Mouse (Mus musculus): ENCODE measurements around the gene Actbl2. TPM values are rescaled to one million over a fixed set of nuclear protein-coding genes. Genes with fewer than 3 reads are reported as not detected.
A peak's percentile ranks its signal among the peaks of the same experiment; 100 is the strongest.

Actbl2 gene
- polyA plus RNA-seq, 1 experiment from 2014 or later: not detected

DNA sequence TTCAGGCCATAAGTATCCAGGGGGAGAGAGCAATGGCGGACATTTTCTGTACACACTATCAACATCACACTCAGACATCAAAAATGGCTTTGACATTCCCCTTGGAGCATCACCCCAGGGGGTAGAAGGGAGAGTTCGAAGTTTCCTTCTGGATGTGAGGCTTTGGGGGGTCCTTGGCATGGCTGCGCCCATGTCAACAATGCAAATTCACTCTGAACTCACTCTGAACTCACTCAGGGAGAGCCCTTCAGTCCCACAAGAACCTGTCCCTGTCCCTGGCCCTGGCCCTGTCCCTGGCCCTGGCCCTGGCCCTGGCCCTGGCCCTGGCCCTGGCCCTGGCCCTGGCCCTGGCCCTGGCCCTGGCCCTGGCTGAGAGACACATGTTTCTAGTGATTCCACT lies 8.9 kb downstream of the Actbl2 start:
- H3K36me3 ChIP-seq (ENCODE audit: control insufficient read depth, insufficient read depth, low read length): no peaks in the 10 kb centered on the region
- no peaks in the 10 kb centered on the region for H3K9me3 ChIP-seq (ENCODE audit: control insufficient read depth, low read length)
- H3K4me3 ChIP-seq (ENCODE audit: low read length): no peak overlapping the region
- 87% methylated on average over 3 of the region's 3 CpGs for WGBS
- H3K4me2 ChIP-seq (ENCODE audit: low read depth, low read length): no peak overlapping the region
- H3K27ac ChIP-seq (ENCODE audit: low read length): no peak overlapping the region
- no peaks in the 10 kb centered on the region for H3K27me3 ChIP-seq (replicated peaks; ENCODE audit: control insufficient read depth, insufficient read depth, low read length)
- H3K9ac ChIP-seq (ENCODE audit: low read depth, low read length): no peak overlapping the region
- no peak for ATAC-seq
- peaks cover 5% of the 10 kb centered on the region for H3K4me1 ChIP-seq (ENCODE audit: control insufficient read depth, insufficient read depth, low read length)

DNA sequence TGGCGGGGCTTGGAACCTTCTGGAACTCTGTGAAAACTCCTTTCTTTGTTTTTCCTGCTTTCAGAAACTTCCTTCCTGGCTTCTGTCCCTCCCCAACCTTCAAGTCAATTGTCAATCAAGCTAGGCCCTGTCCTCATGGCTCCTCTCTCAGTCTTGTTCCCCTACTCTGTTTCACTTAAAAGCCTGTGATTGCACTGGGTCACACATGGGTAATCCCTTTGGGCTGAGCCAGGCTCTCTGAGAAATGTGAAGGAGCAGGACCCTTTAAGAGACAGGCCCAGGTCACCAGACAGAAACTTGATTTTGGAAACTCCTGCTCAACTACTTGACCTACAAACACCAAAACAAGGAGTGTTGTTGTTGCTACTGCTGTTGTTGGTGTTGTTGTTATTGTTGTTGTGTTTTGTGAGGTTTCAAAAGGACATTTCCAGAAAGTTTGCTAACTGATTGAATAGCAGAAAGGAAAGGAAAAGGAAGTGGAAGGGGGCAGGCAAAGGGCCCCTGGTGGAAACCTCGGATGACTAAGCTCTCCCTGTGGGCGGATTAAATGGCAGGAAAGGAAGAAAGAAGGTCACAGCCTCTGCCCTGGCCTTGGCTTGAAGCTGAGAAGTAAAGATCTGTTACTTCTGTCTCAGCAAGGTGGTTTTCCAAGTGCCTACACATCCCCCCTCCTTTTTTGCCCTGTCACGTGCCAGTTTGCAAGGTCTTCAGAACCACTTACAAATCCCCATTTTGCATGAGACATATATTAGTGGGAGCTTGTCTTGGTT lies 10.6 kb downstream of the Actbl2 start:
- Histone ChIP-seq H3K27ac (ENCODE audit: low read length) (no peak overlapping the region), H3K36me3 (ENCODE audit: control insufficient read depth, insufficient read depth, low read length) (no peaks in the 10 kb centered on the region), H3K4me3 (ENCODE audit: low read length) (no peak overlapping the region), H3K4me2 (ENCODE audit: low read depth, low read length) (no peak overlapping the region), H3K27me3 (replicated peaks; ENCODE audit: control insufficient read depth, insufficient read depth, low read length) (no peaks in the 10 kb centered on the region), H3K9me3 (ENCODE audit: control insufficient read depth, low read length) (no peaks in the 10 kb centered on the region), H3K9ac (ENCODE audit: low read depth, low read length) (no peak overlapping the region), H3K4me1 (ENCODE audit: control insufficient read depth, insufficient read depth, low read length) (peaks cover 5% of the 10 kb centered on the region)
- 80% methylated on average over 4 of the region's 4 CpGs for WGBS
- ATAC-seq: no peak

GRCm38 (mm10) chr13:111266855-111267254 lies 12.0 kb downstream of the Actbl2 start:
- peaks cover 5% of the 10 kb centered on the region for H3K4me1 ChIP-seq (ENCODE audit: control insufficient read depth, insufficient read depth, low read length)
- no peaks in the 10 kb centered on the region for H3K9me3 ChIP-seq (ENCODE audit: control insufficient read depth, low read length)
- H3K4me3 ChIP-seq (ENCODE audit: low read length): no peak overlapping the region
- no peak for ATAC-seq
- H3K36me3 ChIP-seq (ENCODE audit: control insufficient read depth, insufficient read depth, low read length): no peaks in the 10 kb centered on the region
- H3K9ac ChIP-seq (ENCODE audit: low read depth, low read length): no peak overlapping the region
- H3K27me3 ChIP-seq (replicated peaks; ENCODE audit: control insufficient read depth, insufficient read depth, low read length): no peaks in the 10 kb centered on the region
- WGBS: 66% methylated on average over 5 of the region's 5 CpGs
- no peak overlapping the region for H3K4me2 ChIP-seq (ENCODE audit: low read depth, low read length)
- H3K27ac ChIP-seq (ENCODE audit: low read length): no peak overlapping the region; the same call in 1 of the 2 replicates

- H3K4me3 ChIP-seq (ENCODE audit: low read length): no peak overlapping the region
- ATAC-seq: no peak
- 89% methylated on average over 5 of the region's 5 CpGs for WGBS
- H3K9ac ChIP-seq (ENCODE audit: low read depth, low read length): no peak overlapping the region
- peaks cover 5% of the 10 kb centered on the region for H3K4me1 ChIP-seq (ENCODE audit: control insufficient read depth, insufficient read depth, low read length)
- no peak overlapping the region for H3K4me2 ChIP-seq (ENCODE audit: low read depth, low read length)
- H3K9me3 ChIP-seq (ENCODE audit: control insufficient read depth, low read length): no peaks in the 10 kb centered on the region
- no peak overlapping the region for H3K27ac ChIP-seq (ENCODE audit: low read length)
- H3K27me3 ChIP-seq (replicated peaks; ENCODE audit: control insufficient read depth, insufficient read depth, low read length): no peaks in the 10 kb centered on the region
- H3K36me3 ChIP-seq (ENCODE audit: control insufficient read depth, insufficient read depth, low read length): no peaks in the 10 kb centered on the region
Observed at GRCm38 (mm10) chr13:111268992-111269391, 14.2 kb downstream of the Actbl2 start.

DNA sequence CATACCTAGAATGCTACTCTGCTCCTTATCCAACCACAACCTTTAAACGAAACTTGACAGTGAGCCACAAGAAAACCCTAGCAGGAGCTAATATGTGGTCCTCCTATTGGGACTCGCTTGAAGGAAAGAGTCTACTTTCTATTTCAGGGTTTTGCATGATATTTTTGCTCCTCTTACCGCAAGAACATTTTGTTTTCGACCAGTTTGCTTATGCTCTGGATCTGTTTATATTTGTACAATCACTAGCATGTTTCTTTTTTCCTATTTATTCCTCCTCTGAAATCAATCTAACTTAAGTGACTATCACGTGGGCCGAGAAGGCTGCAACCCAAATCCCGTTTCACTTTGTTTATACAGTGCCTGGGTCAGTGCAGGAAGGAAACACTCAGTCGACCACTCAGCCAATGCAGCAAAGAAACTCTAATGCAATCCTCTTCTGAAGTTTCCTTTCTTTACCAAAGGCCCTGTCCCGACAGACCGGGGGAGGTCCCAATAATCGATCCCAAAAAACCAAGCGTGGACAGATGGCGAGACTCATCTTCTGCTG lies 15.0 kb downstream of the Actbl2 start:
- Histone ChIP-seq H3K4me3 (ENCODE audit: low read length) (no peak overlapping the region), H3K9ac (ENCODE audit: low read depth, low read length) (no peak overlapping the region), H3K4me1 (ENCODE audit: control insufficient read depth, insufficient read depth, low read length) (peaks cover 5% of the 10 kb centered on the region), H3K27ac (ENCODE audit: low read length) (peak overlapping the region; percentile 45), H3K9me3 (ENCODE audit: control insufficient read depth, low read length) (no peaks in the 10 kb centered on the region), H3K4me2 (ENCODE audit: low read depth, low read length) (no peak overlapping the region), H3K27me3 (replicated peaks; ENCODE audit: control insufficient read depth, insufficient read depth, low read length) (no peaks in the 10 kb centered on the region), H3K36me3 (ENCODE audit: control insufficient read depth, insufficient read depth, low read length) (no peaks in the 10 kb centered on the region)
- ATAC-seq: peak; percentile 82
- WGBS: 52% methylated on average over 13 of the region's 13 CpGs

GRCm38 (mm10) chr13:111271868-111272267 lies 17.1 kb downstream of the Actbl2 start:
- ATAC-seq: no peak
- no peaks in the 10 kb centered on the region for H3K4me1 ChIP-seq (ENCODE audit: control insufficient read depth, insufficient read depth, low read length)
- no peak overlapping the region for H3K4me2 ChIP-seq (ENCODE audit: low read depth, low read length)
- H3K27ac ChIP-seq (ENCODE audit: low read length): no peak overlapping the region
- H3K9ac ChIP-seq (ENCODE audit: low read depth, low read length): no peak overlapping the region
- no peaks in the 10 kb centered on the region for H3K36me3 ChIP-seq (ENCODE audit: control insufficient read depth, insufficient read depth, low read length)
- no peaks in the 10 kb centered on the region for H3K9me3 ChIP-seq (ENCODE audit: control insufficient read depth, low read length)
- no peak overlapping the region for H3K4me3 ChIP-seq (ENCODE audit: low read length)
- WGBS: 78% methylated on average over 8 of the region's 8 CpGs
- no peaks in the 10 kb centered on the region for H3K27me3 ChIP-seq (replicated peaks; ENCODE audit: control insufficient read depth, insufficient read depth, low read length)

DNA sequence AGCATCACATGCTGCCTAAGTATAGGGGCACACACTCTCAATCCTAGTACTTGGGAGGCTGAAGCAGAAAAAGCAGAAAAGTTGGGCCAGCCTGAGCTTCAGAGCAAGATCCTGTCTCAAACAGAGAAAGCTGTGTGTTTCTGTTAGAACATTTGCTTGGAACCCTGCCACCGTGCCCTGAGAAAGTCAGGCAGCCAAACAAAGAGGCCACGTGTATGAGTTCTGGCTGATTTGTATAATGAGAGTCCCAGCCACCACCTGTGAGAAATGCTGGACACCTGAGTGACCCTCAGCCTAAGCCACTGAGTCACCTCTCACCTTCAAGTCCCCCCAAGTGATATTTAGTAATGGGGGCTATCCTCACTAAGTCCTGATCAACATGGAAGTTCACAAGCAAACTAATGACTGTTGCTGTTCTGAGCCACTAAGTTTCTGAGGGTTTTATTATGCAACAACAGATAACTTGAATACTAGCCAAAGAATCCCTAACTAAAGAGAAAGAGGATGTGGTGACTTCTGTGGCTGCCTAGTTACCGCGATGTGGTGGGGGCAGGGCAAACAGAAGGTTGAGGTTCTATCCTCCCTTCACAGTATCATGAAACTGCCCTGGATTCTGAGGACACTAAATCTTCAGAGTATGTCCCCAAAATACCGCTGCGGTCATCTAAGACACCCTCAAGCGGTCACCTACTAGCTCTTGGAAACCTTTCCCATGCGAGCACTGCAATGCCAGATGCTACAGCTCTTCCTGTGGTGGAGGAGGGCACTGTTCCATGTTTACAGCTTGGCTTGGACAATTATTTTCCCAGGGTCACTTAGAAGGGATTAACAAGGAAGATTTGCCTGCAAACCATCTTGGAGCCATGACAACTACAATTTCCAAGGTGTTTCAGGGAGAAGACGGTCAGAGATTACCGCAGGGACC lies 31.9 kb downstream of the Actbl2 start:
- no peak overlapping the region for H3K4me3 ChIP-seq (ENCODE audit: low read length)
- peaks cover 4% of the 10 kb centered on the region; the same call in 1 of the 2 replicates for H3K9me3 ChIP-seq (ENCODE audit: control insufficient read depth, low read length)
- H3K27ac ChIP-seq (ENCODE audit: low read length): peak overlapping the region; percentile 33; the same call in 1 of the 2 replicates
- no peak overlapping the region for H3K4me2 ChIP-seq (ENCODE audit: low read depth, low read length)
- H3K36me3 ChIP-seq (ENCODE audit: control insufficient read depth, insufficient read depth, low read length): no peaks in the 10 kb centered on the region
- H3K9ac ChIP-seq (ENCODE audit: low read depth, low read length): no peak overlapping the region
- H3K27me3 ChIP-seq (replicated peaks; ENCODE audit: control insufficient read depth, insufficient read depth, low read length): no peaks in the 10 kb centered on the region
- 77% methylated on average over 10 of the region's 10 CpGs for WGBS
- ATAC-seq: no peak
- peaks cover 7% of the 10 kb centered on the region for H3K4me1 ChIP-seq (ENCODE audit: control insufficient read depth, insufficient read depth, low read length)

- WGBS: 38% methylated on average over 17 of the region's 17 CpGs
- H3K4me2 ChIP-seq (ENCODE audit: low read depth, low read length): peak overlapping the region; percentile 27; the same call in 1 of the 2 replicates
- H3K27ac ChIP-seq (ENCODE audit: low read length): peak overlapping the region; percentile 77
- H3K9me3 ChIP-seq (ENCODE audit: control insufficient read depth, low read length): no peaks in the 10 kb centered on the region
- H3K27me3 ChIP-seq (replicated peaks; ENCODE audit: control insufficient read depth, insufficient read depth, low read length): no peaks in the 10 kb centered on the region
- no peak overlapping the region for H3K4me3 ChIP-seq (ENCODE audit: low read length)
- peaks cover 21% of the 10 kb centered on the region for H3K4me1 ChIP-seq (ENCODE audit: control insufficient read depth, insufficient read depth, low read length)
- no peaks in the 10 kb centered on the region for H3K36me3 ChIP-seq (ENCODE audit: control insufficient read depth, insufficient read depth, low read length)
- ATAC-seq: peak; percentile 48; the same call in 1 of the 2 replicates
- peak overlapping the region; percentile 40; the same call in 1 of the 2 replicates for H3K9ac ChIP-seq (ENCODE audit: low read depth, low read length)
Observed at GRCm38 (mm10) chr13:111291161-111291957, 36.5 kb downstream of the Actbl2 start.

Measured in intestine, embryonic 16.5 days (tissue).